Mouse (Mus musculus): Measurements from ENCODE around the gene Olfr1206.

DNA sequence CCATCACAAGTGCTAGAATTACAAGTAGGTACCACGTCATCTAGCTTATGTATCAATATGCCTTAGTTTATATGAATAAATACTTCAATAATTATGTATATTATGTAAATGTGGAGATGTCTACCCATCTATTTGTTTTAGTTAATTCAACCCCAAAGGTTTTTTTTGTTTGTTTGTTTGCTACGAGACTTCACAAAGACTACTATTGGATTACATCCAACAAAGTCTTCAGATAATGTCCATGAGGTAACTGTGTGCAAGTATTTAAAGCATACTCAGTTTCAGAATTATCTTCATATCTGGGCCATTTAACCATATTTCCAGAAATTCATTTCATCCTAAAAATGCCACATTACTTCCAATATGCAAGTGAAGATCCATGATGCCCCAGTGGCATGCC, 33.6 kb upstream of the Olfr1206 start, which contains the start of gene Olfr1205:
- TF ChIP-seq CTCF (IDR thresholded peaks at IDR 0.05; ENCODE audit: low read depth) = no peak
- no peak for TF ChIP-seq EP300 (IDR thresholded peaks at IDR 0.05; ENCODE audit: low read depth)

Data from liver, postnatal 0 days (tissue).